Mouse (Mus musculus): ENCODE data around the gene Gpr158.

The Gpr158 gene

GRCm38 (mm10) chr2:21632136-21632535 lies 264.8 kb downstream of the Gpr158 start:
- in situ Hi-C loops (cut with MboI, MseI): loop anchor here (10.0 kb wide), 1 partner anchor 1717 kb away; no protein-coding TSS in a partner anchor

GRCm38 (mm10) chr2:21665721-21666120 lies 298.4 kb downstream of the Gpr158 start:
- in situ Hi-C loops (cut with MboI, MseI): no loop called here

GRCm38 (mm10) chr2:21676084-21676838 lies 308.9 kb downstream of the Gpr158 start:
- in situ Hi-C loops (cut with MboI, MseI): no loop called here

- in situ Hi-C loops (cut with MboI, MseI): no loop called here
Observed at GRCm38 (mm10) chr2:21676839-21677123, 309.4 kb downstream of the Gpr158 start.

- in situ Hi-C loops (cut with MboI, MseI): no loop called here
Observed at GRCm38 (mm10) chr2:21680735-21681270, 313.5 kb downstream of the Gpr158 start.

GRCm38 (mm10) chr2:21684736-21685135 lies 317.4 kb downstream of the Gpr158 start:
- in situ Hi-C loops (cut with MboI, MseI): no loop called here

GRCm38 (mm10) chr2:21693128-21693527 lies 325.8 kb downstream of the Gpr158 start:
- in situ Hi-C loops (cut with MboI, MseI): no loop called here

GRCm38 (mm10) chr2:21693807-21694594 lies 326.7 kb downstream of the Gpr158 start:
- in situ Hi-C loops (cut with MboI, MseI): no loop called here

- in situ Hi-C loops (cut with MboI, MseI): no loop called here
Observed at GRCm38 (mm10) chr2:21728075-21728474, 360.7 kb downstream of the Gpr158 start.

- in situ Hi-C loops (cut with MboI, MseI): no loop called here
Observed at GRCm38 (mm10) chr2:21783721-21784120, 416.4 kb downstream of the Gpr158 start.

- in situ Hi-C loops (cut with MboI, MseI): no loop called here
Observed at GRCm38 (mm10) chr2:21793156-21793555, 425.8 kb downstream of the Gpr158 start.

GRCm38 (mm10) chr2:21799616-21800015 lies 432.3 kb downstream of the Gpr158 start:
- in situ Hi-C loops (cut with MboI, MseI): no loop called here

- in situ Hi-C loops (cut with MboI, MseI): no loop called here
Observed at GRCm38 (mm10) chr2:21800045-21800444, 432.7 kb downstream of the Gpr158 start.

GRCm38 (mm10) chr2:21808510-21808909 lies 441.2 kb downstream of the Gpr158 start:
- in situ Hi-C loops (cut with MboI, MseI): loop anchor here (5.0 kb wide), 1 partner anchor 739 kb away; no protein-coding TSS in a partner anchor

GRCm38 (mm10) chr2:21810431-21810830 lies 443.1 kb downstream of the Gpr158 start:
- in situ Hi-C loops (cut with MboI, MseI): no loop called here

GRCm38 (mm10) chr2:21864061-21864460 lies 496.7 kb downstream of the Gpr158 start:
- in situ Hi-C loops (cut with MboI, MseI): no loop called here
